9 mouse cellular contexts compared by ENCODE assay signal in genomic region chr11:115202316-115202715, GRCm38 (mm10). TPM values are rescaled to one million over a fixed set of nuclear protein-coding genes. Genes with fewer than 3 reads are reported as not detected.
DNase-seq lines count a peak whose midpoint lies in the region; ATAC-seq and TF ChIP-seq lines count a peak whose summit lies in the region.
"Had no signal": no experiment of that assay in that cellular context is flagged by ENCODE, and none has a peak within 500 bp of the region (broad histone marks: within the 10 kb centered on the region; RNA-seq: fewer than 3 reads in every experiment).

No protein-coding gene starts in this region.

- peak; percentile 90 for ATAC-seq in hindbrain, postnatal 0 days

- H3K4me2 ChIP-seq in hindbrain, postnatal 0 days (ENCODE audit: low read depth, low read length): no peak overlapping the region

- H3K9ac ChIP-seq in hindbrain, postnatal 0 days (replicated peaks; ENCODE audit: low read length): no peak overlapping the region

- H3K9me3 ChIP-seq in hindbrain, postnatal 0 days (ENCODE audit: low read length): no peaks in the 10 kb centered on the region

- H3K4me3 ChIP-seq in hindbrain, postnatal 0 days (ENCODE audit: low read length): no peak overlapping the region

- H3K27ac ChIP-seq in hindbrain, postnatal 0 days: no peak overlapping the region
- H3K27ac ChIP-seq: macrophage had no signal

- no peaks in the 10 kb centered on the region for H3K27me3 ChIP-seq in hindbrain, postnatal 0 days (ENCODE audit: insufficient read depth, low read length)

- DNase-seq in R1 (ENCODE audit: low read depth, low spot score): peak; percentile 71
- DNase-seq in cerebellum, postnatal 14 days: peak; percentile 96
- peak; percentile 81 for DNase-seq in frontal cortex, postnatal 36 days (ENCODE audit: low spot score in 2 of 2)
- DNase-seq in hindbrain, postnatal 0 days (ENCODE audit: low spot score): peak; percentile 91
- DNase-seq in left cerebral cortex, postnatal 14 days (ENCODE audit: low spot score in 2 of 2): peak; percentile 80 to 88
- peak; percentile 83 for DNase-seq in mesoderm, embryonic 11.5 days (ENCODE audit: low read depth, low spot score)
- peak; percentile 68 for DNase-seq in right cerebral cortex, postnatal 25 days
- DNase-seq in urinary bladder, postnatal 25 days (ENCODE audit: low spot score): peak; percentile 80

- peaks cover 37% of the 10 kb centered on the region for H3K36me3 ChIP-seq in hindbrain, postnatal 0 days (ENCODE audit: insufficient read depth, low read length)

- WGBS in hindbrain, postnatal 0 days: 12% methylated on average over 12 of the region's 12 CpGs

- no peaks in the 10 kb centered on the region for H3K4me1 ChIP-seq in hindbrain, postnatal 0 days (ENCODE audit: insufficient read depth, low read length)

- intact Hi-C loops in left cerebral cortex, postnatal 14 days (cut with DNase I): loop anchor here (2.0 to 5.0 kb wide), 2 partner anchors 68 to 150 kb away; no protein-coding TSS in a partner anchor

- peak; percentile 98 for TF ChIP-seq CTCF in hindbrain, postnatal 0 days (IDR thresholded peaks at IDR 0.05; ENCODE audit: low read depth)

RNA-seq across cellular contexts. Expression of gene Nat9, which starts 14.7 kb away (rescaled TPM):
- total RNA-seq in hindbrain, postnatal 0 days (2014; rRNA removed): 17.3 and 27.8 TPM in 2 replicates
- polyA plus RNA-seq in hindbrain, postnatal 0 days (2015; fragmentation: Nextera tagmentation; extraction: Ambion mirVana): 17.3 and 22.2 TPM in 2 replicates
- 10 to 100 TPM; 16.1 to 16.3 TPM for total RNA-seq in left cerebral cortex, postnatal 14 days (2021)

RNA-seq across cellular contexts. Expression of gene Tmem104, which starts 15.0 kb away (rescaled TPM):
- total RNA-seq in hindbrain, postnatal 0 days (2014; rRNA removed): 6.4 and 11.1 TPM in 2 replicates
- 10.1 and 13.5 TPM in 2 replicates for polyA plus RNA-seq in hindbrain, postnatal 0 days (2015; fragmentation: Nextera tagmentation; extraction: Ambion mirVana)
- 10 to 100 TPM; 15.1 to 18.7 TPM for total RNA-seq in left cerebral cortex, postnatal 14 days (2021)

RNA-seq across cellular contexts. Expression of gene Slc9a3r1, which starts 39.2 kb away (rescaled TPM):
- total RNA-seq in hindbrain, postnatal 0 days (2014; rRNA removed): 72.6 and 76.9 TPM in 2 replicates
- 91.8 and 98.2 TPM in 2 replicates for polyA plus RNA-seq in hindbrain, postnatal 0 days (2015; fragmentation: Nextera tagmentation; extraction: Ambion mirVana)
- 10 to 100 TPM; 76.2 to 83.0 TPM for total RNA-seq in left cerebral cortex, postnatal 14 days (2021)
